Mouse (Mus musculus) A20 (cell line): ENCODE results near the gene Mfsd9.
A peak's percentile ranks its signal among the peaks of the same experiment; 100 is the strongest.

Experiments used
- DNase-seq: peaks from one replicate; pipeline ENCODE4 v3.0.0-alpha.2; 2011; ENCODE audit warnings: low read depth, low spot score

Mfsd9 gene

GRCm38 (mm10) chr1:40783450-40783849 is 7.0 kb downstream of the Mfsd9 start:
- DNase-seq: no peak

- DNase-seq: no peak
Measured at GRCm38 (mm10) chr1:40776763-40777162, 13.7 kb downstream of the Mfsd9 start.

- no peak for DNase-seq
Measured at GRCm38 (mm10) chr1:40776102-40776501, 14.4 kb downstream of the Mfsd9 start.

- no peak for DNase-seq
Measured at GRCm38 (mm10) chr1:40774040-40774439, 16.4 kb downstream of the Mfsd9 start.

GRCm38 (mm10) chr1:40773234-40773633 is 17.3 kb downstream of the Mfsd9 start:
- DNase-seq: no peak

GRCm38 (mm10) chr1:40771196-40771970 is 19.1 kb downstream of the Mfsd9 start:
- no peak for DNase-seq

GRCm38 (mm10) chr1:40769331-40769894 is 21.1 kb downstream of the Mfsd9 start:
- no peak for DNase-seq

- peak; percentile 23 for DNase-seq
Measured at GRCm38 (mm10) chr1:40768606-40769005, 21.9 kb downstream of the Mfsd9 start.

GRCm38 (mm10) chr1:40767588-40767987 is 22.9 kb downstream of the Mfsd9 start:
- no peak for DNase-seq

GRCm38 (mm10) chr1:40765521-40765920 is 25.0 kb downstream of the Mfsd9 start:
- no peak for DNase-seq

GRCm38 (mm10) chr1:40764701-40765275 is 25.7 kb downstream of the Mfsd9 start:
- DNase-seq: no peak

- no peak for DNase-seq
Measured at GRCm38 (mm10) chr1:40764042-40764441, 26.4 kb downstream of the Mfsd9 start.

GRCm38 (mm10) chr1:40759751-40760445 is 30.6 kb downstream of the Mfsd9 start:
- no peak for DNase-seq

- no peak for DNase-seq
Measured at GRCm38 (mm10) chr1:40746089-40746488, 44.4 kb downstream of the Mfsd9 start.

- DNase-seq: no peak
Measured at GRCm38 (mm10) chr1:40740739-40741138, 49.7 kb downstream of the Mfsd9 start.

- peak; percentile 11 for DNase-seq
Measured at GRCm38 (mm10) chr1:40738246-40738645, 52.2 kb downstream of the Mfsd9 start.

GRCm38 (mm10) chr1:40737671-40738070 is 52.8 kb downstream of the Mfsd9 start:
- no peak for DNase-seq

- no peak for DNase-seq
Measured at GRCm38 (mm10) chr1:40728636-40729035, 61.9 kb downstream of the Mfsd9 start.

- no peak for DNase-seq
Measured at GRCm38 (mm10) chr1:40727404-40727803, 63.1 kb downstream of the Mfsd9 start.

GRCm38 (mm10) chr1:40726051-40726450 is 64.4 kb downstream of the Mfsd9 start:
- DNase-seq: no peak
